Comparison of ENCODE assay signal across 14 mouse cellular contexts in genomic region chr10:108385480-108385955, GRCm38 (mm10). TPM values are rescaled to one million over a fixed set of nuclear protein-coding genes. Genes with fewer than 3 reads are reported as not detected.
DNase-seq lines count a peak whose midpoint lies in the region; ATAC-seq and TF ChIP-seq lines count a peak whose summit lies in the region.
"Had no signal": no experiment of that assay in that cellular context is flagged by ENCODE, and none has a peak within 500 bp of the region (broad histone marks: within the 10 kb centered on the region; RNA-seq: fewer than 3 reads in every experiment).

No protein-coding gene starts in this region.

- peak overlapping the region; percentile 39 for H3K27ac ChIP-seq in heart, embryonic 10.5 days
- peak overlapping the region; percentile 14; the same call in 1 of the 2 replicates for H3K27ac ChIP-seq in liver, embryonic 16.5 days (ENCODE audit: low read length)
- H3K27ac ChIP-seq: stomach, postnatal 0 days had no signal

- no peak for DNase-seq in heart, embryonic 10.5 days (ENCODE audit: low spot score)
- DNase-seq in heart, postnatal 36 days, result no peak
- DNase-seq in left cerebral cortex, postnatal 25 days (ENCODE audit: low spot score in 2 of 2), result peak; percentile 9 to 42
- no peak for DNase-seq in left cerebral cortex, adult 8-10 months (ENCODE audit: low spot score in 2 of 2)
- peak; percentile 43 for DNase-seq in brain, embryonic 14.5 days (ENCODE audit: low read depth)
- DNase-seq in gastrocnemius, adult 8-10 months (ENCODE audit: low spot score in 2 of 2), result no peak
- no peak for DNase-seq in left cerebral cortex, postnatal 14 days (ENCODE audit: low spot score in 2 of 2)
- DNase-seq: cerebellum, adult 8-10 months; layer of hippocampus, postnatal 36 days; lung, adult 2 months had no signal

- intact Hi-C loops in heart, postnatal 36 days (cut with DNase I), result no loop called here
- intact Hi-C loops in left cerebral cortex, postnatal 25 days (cut with DNase I), result no loop called here
- intact Hi-C loops in left cerebral cortex, postnatal 14 days (cut with DNase I), result no loop called here

- TF ChIP-seq POLR2A in brain, embryonic 14.5 days (IDR thresholded peaks at IDR 0.05; ENCODE audit: borderline replicate concordance, extremely low read depth, insufficient read depth, insufficient read length, poor library complexity, severe bottlenecking), result no peak

- peaks cover 29% of the 10 kb centered on the region for H3K36me3 ChIP-seq in heart, embryonic 10.5 days
- no peaks in the 10 kb centered on the region for H3K36me3 ChIP-seq in liver, embryonic 16.5 days (ENCODE audit: control insufficient read depth, insufficient read depth)

- H3K9ac ChIP-seq in liver, embryonic 16.5 days (ENCODE audit: low read depth, low read length), result no peak overlapping the region

- H3K4me1 ChIP-seq in heart, embryonic 10.5 days, result peaks cover 63% of the 10 kb centered on the region
- H3K4me1 ChIP-seq in liver, embryonic 16.5 days (ENCODE audit: control insufficient read depth, low read depth, low read length), result no peaks in the 10 kb centered on the region

- no peak for TF ChIP-seq CTCF in brain, embryonic 14.5 days (IDR thresholded peaks at IDR 0.05; ENCODE audit: borderline replicate concordance, extremely low read depth, insufficient read depth, insufficient read length)

- H3K4me3 ChIP-seq in heart, embryonic 10.5 days, result no peak overlapping the region
- no peak overlapping the region for H3K4me3 ChIP-seq in liver, embryonic 16.5 days (ENCODE audit: low read depth, low read length)

- WGBS in heart, embryonic 10.5 days, result 37% methylated on average over 5 of the region's 5 CpGs
- 64% methylated on average over 5 of the region's 5 CpGs for WGBS in liver, embryonic 16.5 days (ENCODE audit: insufficient replicate concordance)

- no peaks in the 10 kb centered on the region for H3K27me3 ChIP-seq in heart, embryonic 10.5 days (ENCODE audit: insufficient read depth, poor library complexity, severe bottlenecking)
- no peaks in the 10 kb centered on the region for H3K27me3 ChIP-seq in liver, embryonic 16.5 days (ENCODE audit: control insufficient read depth, insufficient read depth, low read depth, low read length)
- H3K27me3 ChIP-seq: Patski had no signal

- H3K4me2 ChIP-seq in liver, embryonic 16.5 days (ENCODE audit: low read depth, low read length), result no peak overlapping the region

- no peaks in the 10 kb centered on the region for H3K9me3 ChIP-seq in heart, embryonic 10.5 days
- no peaks in the 10 kb centered on the region for H3K9me3 ChIP-seq in liver, embryonic 16.5 days (replicated peaks; ENCODE audit: control insufficient read depth, low read length)

- peak; percentile 54; the same call in 1 of the 2 replicates for ATAC-seq in liver, embryonic 16.5 days (ENCODE audit: low read depth)
- ATAC-seq: Patski had no signal

RNA-seq across cellular contexts. Expression of gene Pawr, which starts 53.6 kb away (rescaled TPM):
- polyA plus RNA-seq in heart, embryonic 10.5 days (2016; fragmentation: Nextera tagmentation; extraction: Ambion mirVana), result 17.7 and 28.3 TPM in 2 replicates
- 1 to 10 TPM; 3.2 to 3.5 TPM for total RNA-seq in heart, postnatal 36 days (2021)
- 1 to 10 TPM; 2.2 to 2.5 TPM for total RNA-seq in left cerebral cortex, postnatal 25 days (2021)
- 1 to 10 TPM; 2.2 to 3.4 (median 2.3) TPM for total RNA-seq in left cerebral cortex, adult 8-10 months (2022)
- 3.8 and 4.7 TPM in 2 replicates for polyA plus RNA-seq in brain, embryonic 14.5 days (2012; rRNA removed)
- 3.1 and 3.7 TPM in 2 replicates for polyA plus RNA-seq in liver, embryonic 16.5 days (2015; fragmentation: Nextera tagmentation; extraction: Ambion mirVana)
- 1 to 10 TPM in 1 of 4 experiments, under 1 TPM in 3; 0.46 to 1.3 (median 0.47) TPM for total RNA-seq in gastrocnemius, adult 8-10 months (2022)
- total RNA-seq in left cerebral cortex, postnatal 14 days (2021), result 1 to 10 TPM; 2.6 to 3.2 TPM
- total RNA-seq: granulocyte monocyte progenitor cell, adult 5-6 weeks had no signal

Comparison
In these comparisons a context has a peak if more than half of its experiments do, and no peak if none do; other contexts are left out.
1. DNase-seq: peak in left cerebral cortex, postnatal 25 days (2 of 2) and brain, embryonic 14.5 days (single experiment); none in heart, embryonic 10.5 days (single experiment), heart, postnatal 36 days (0 of 2), left cerebral cortex, adult 8-10 months (0 of 2), gastrocnemius, adult 8-10 months (0 of 2) and left cerebral cortex, postnatal 14 days (0 of 2).